Mouse (Mus musculus): ENCODE measurements around the gene Nme6. TPM values are rescaled to one million over a fixed set of nuclear protein-coding genes. Genes with fewer than 3 reads are reported as not detected.

Gene Nme6
- 2.1 TPM for polyA plus RNA-seq (2014; fragmentation: Illumina TruSeq; extraction: RNeasy Lipid Tissue Mini Kit (QIAGEN cat#74804); ENCODE audit: low read depth, low replicate concordance)

DNA sequence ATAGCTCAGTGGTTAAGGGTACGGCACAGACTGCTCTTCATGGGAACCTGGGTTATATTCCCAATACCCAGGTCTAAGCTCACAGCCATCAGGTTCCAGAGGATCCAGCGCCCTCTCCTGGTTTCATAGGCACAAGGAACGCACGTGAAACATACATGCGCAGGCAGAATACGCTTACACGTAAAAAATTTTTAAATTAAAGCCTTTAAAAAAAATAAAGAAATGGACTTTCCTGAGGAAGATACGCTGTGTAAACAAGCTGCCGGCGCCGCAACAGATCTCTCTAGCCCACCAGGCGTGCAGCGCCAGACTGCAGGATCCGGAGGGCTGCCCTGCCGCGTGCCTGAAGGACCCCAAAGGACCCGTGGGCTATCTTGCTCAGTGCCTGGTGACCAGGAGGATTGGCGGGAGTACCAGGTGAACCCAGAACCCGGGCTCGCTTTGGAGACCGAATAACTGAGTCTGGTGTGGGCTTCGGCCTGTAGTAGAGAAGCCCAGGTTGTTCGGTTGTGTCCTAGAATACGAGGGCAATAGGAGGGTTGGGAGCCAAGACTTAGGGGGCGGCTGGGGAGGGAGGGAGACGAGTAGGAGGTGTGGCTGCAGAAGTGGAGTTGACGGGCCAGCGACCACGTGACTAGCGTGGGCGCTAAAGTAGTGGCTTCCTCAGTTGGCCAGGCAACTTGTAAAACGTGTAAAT lies at the start of gene Nme6:
TSS of gene Nme6 (plus strand) at position 359 of the 697 bp plus-strand sequence.

DNA sequence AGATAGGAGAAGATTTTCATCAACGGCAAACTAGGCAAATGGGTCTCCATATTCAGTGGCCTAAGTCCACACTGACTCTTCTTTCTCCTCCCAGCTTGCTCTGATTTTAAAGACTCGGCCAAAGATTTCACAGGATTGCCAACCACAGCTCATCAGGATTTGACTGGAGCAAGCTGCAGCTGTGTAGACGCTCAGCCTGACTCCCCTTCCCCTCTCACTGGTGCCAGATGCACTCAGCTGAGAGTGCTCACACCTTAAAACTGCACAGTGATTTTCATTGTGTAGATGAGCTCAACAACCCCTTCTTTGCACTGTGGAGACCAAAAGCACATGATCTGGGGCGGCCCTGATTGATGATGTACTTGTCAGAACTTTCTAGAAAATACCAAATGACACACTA lies 42.0 kb upstream of the Nme6 start, which contains the start of gene Fbxw27:
TSS of gene Fbxw27 (minus strand) at position 101 of the 400 bp plus-strand sequence.

DNA sequence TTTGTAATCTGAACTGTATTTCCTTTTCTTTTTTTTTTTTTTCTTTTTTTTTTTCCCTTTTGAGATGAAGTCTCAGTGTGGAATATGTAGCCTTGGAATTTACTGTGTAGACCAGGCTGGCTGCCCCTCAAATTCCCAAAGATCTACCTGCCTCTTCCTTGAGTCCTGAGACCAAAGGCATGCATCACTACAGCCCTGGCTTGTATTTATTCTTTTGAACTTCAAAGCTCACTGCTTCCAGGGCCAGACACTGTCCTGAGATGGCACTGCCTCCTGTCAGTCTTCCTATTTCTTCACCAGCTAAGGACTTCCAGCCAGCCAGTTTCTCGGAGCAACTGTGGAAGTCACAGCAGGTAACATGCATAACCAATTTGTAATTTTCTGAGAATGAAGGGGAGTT lies 20.6 kb upstream of the Nme6 start, which contains the start of gene Spink8:
TSS of gene Spink8 (plus strand) at position 301 of the 400 bp plus-strand sequence.

DNA sequence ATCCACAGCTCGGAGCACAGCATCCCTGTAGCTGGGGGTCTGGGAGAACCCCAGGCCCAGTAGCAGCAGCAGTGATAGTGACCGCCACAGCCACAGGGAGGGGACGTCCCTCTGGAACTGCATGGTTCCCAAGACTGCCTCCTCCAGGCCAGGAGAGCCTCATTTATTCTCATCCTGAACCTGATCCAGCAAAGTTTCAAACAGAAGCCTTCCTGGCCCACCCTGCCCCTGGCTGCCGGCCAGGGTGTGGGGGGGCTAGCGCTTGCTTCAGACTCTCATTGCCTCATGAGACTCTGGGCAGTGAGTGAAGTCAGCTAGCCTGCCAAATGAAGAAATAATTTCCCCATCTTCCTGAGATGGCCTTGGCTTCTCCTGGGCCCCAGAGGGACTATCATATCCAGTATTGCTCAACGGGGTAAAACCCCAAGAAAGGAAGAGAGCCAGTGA lies 16.8 kb downstream of the Nme6 start, which contains the start of gene Camp:
TSS of gene Camp (minus strand) at position 306 of the 447 bp plus-strand sequence.

DNA sequence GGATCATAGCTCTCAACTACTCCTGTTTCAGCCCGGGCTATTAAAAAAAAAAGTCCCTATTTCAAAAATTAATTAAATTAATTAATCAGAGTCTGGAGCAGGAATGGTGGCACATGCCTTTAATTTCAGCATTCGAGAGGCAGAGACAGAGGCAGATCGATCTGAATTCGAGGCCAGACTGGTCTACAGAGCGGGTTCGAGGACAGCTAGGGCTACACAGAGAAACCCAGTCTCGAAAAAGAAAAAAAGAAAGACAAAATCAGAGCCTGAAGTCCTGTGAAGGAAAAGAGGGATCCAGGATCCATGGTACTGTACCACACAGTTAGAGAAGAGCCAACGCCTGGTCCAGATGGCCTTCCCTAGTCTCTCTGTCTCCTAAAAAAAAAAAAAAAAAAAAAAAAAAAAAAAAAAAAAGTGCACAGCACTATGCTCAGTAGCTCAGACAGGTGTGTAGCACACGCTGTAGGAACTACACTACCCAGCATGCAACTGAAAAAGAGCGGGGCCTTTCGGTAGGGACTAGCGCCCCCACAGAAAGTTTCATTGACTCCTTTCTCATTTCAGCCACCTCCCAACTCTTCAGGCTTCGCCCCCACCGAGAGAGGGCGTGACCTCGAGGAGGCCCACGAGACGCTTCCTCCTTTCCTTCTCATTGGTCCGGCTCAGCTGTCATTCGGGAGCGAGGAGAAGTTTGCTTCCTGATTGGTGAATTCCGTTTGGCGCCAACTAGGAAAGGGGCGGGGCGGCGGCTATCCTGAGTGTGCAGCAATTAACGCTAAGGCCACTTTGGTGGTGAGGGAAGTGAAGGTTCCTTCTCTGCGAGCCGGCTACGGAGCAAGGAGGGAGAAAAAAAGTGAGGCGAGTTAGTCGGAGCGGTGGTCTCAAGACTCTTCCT lies 42.5 kb downstream of the Nme6 start, which contains the start of gene Cdc25a:
TSS of gene Cdc25a (plus strand) at position 783 of the 895 bp plus-strand sequence.

Other genes starting within 250 kb of the Nme6 start
- not detected for gene Fbxw24, start 206.7 kb upstream of the Nme6 start, polyA plus RNA-seq (2014; fragmentation: Illumina TruSeq; extraction: RNeasy Lipid Tissue Mini Kit (QIAGEN cat#74804); ENCODE audit: low read depth, low replicate concordance)
- gene Fbxw25, start 168.1 kb upstream of the Nme6 start, polyA plus RNA-seq (2014; fragmentation: Illumina TruSeq; extraction: RNeasy Lipid Tissue Mini Kit (QIAGEN cat#74804); ENCODE audit: low read depth, low replicate concordance), result not detected
- gene Fbxw18, start 130.0 kb upstream of the Nme6 start, polyA plus RNA-seq (2014; fragmentation: Illumina TruSeq; extraction: RNeasy Lipid Tissue Mini Kit (QIAGEN cat#74804); ENCODE audit: low read depth, low replicate concordance), result not detected
- not detected for gene Fbxw26, start 86.7 kb upstream of the Nme6 start, polyA plus RNA-seq (2014; fragmentation: Illumina TruSeq; extraction: RNeasy Lipid Tissue Mini Kit (QIAGEN cat#74804); ENCODE audit: low read depth, low replicate concordance)
- gene Fbxw27, start 42.1 kb upstream of the Nme6 start, polyA plus RNA-seq (2014; fragmentation: Illumina TruSeq; extraction: RNeasy Lipid Tissue Mini Kit (QIAGEN cat#74804); ENCODE audit: low read depth, low replicate concordance), result not detected
- gene Spink8, start 20.5 kb upstream of the Nme6 start, polyA plus RNA-seq (2014; fragmentation: Illumina TruSeq; extraction: RNeasy Lipid Tissue Mini Kit (QIAGEN cat#74804); ENCODE audit: low read depth, low replicate concordance), result 48.1 TPM
- gene Camp, start 16.9 kb downstream of the Nme6 start, polyA plus RNA-seq (2014; fragmentation: Illumina TruSeq; extraction: RNeasy Lipid Tissue Mini Kit (QIAGEN cat#74804); ENCODE audit: low read depth, low replicate concordance), result not detected
- 7.8 TPM for gene Cdc25a, start 42.8 kb downstream of the Nme6 start, polyA plus RNA-seq (2014; fragmentation: Illumina TruSeq; extraction: RNeasy Lipid Tissue Mini Kit (QIAGEN cat#74804); ENCODE audit: low read depth, low replicate concordance)
- gene Map4, start 98.7 kb downstream of the Nme6 start, polyA plus RNA-seq (2014; fragmentation: Illumina TruSeq; extraction: RNeasy Lipid Tissue Mini Kit (QIAGEN cat#74804); ENCODE audit: low read depth, low replicate concordance), result 25.2 TPM

All from kidney, adult 10 weeks (tissue).